ENCODE assay signal across 10 mouse cellular contexts in the genomic region with DNA sequence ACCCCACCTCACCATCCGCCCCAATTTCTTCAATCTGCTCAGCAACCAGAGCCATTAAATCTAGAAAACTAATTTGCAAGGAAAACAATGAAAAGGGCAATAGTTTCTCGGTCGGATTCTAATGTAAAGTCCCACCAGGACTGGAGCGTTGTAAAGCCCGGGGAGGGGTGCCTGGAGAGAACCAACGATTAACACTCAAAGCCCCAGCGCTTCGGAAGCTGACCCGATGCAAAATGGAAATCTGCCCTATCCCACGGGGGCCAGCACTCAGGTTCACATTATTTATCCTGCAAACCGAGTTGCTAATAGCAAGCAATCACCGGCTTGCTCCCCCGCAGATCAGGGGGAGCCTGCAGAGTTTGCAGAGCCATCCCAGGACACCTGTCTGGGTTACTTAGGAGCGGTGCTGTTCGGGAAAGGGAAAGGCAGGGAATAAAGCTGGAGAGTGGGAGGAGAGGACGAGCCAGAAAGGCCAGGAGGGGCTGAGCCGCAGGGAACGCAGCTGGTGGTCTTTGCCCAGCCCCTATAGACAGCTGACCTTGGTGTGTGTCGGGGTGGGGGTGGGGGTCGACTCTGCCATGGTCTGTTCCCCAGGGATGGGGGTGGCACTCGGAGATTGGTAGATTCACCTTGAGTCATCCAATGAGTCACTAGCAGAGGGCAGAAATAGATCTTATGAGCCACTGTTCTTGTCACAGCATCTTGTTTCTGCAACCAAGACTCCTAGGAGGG. TPM values are rescaled to one million over a fixed set of nuclear protein-coding genes. Genes with fewer than 3 reads are reported as not detected.
DNase-seq lines count a peak whose midpoint lies in the region; ATAC-seq and TF ChIP-seq lines count a peak whose summit lies in the region.
"Had no signal": no experiment of that assay in that cellular context is flagged by ENCODE, and none has a peak within 500 bp of the region (broad histone marks: within the 10 kb centered on the region; RNA-seq: fewer than 3 reads in every experiment).

No protein-coding gene starts in this region.

- no peak for ATAC-seq in heart, embryonic 14.5 days (ENCODE audit: insufficient number of reproducible peaks, insufficient read depth, low FRiP score, low read depth)
- ATAC-seq in limb, embryonic 13.5 days (ENCODE audit: low FRiP score, low read depth), result 0 out of 2 replicates have a peak, but pooled peaks have one; percentile 24
- no peak for ATAC-seq in intestine, embryonic 15.5 days

- no peak for TF ChIP-seq POLR2A in heart, adult 2 months (IDR thresholded peaks at IDR 0.05; ENCODE audit: insufficient read depth, low read depth, low read length)

- no peak overlapping the region for H3K9ac ChIP-seq in heart, embryonic 14.5 days (ENCODE audit: low read length)
- no peak overlapping the region for H3K9ac ChIP-seq in heart, adult 2 months (ENCODE audit: low read depth, low read length)
- H3K9ac ChIP-seq in limb, embryonic 13.5 days, result no peak overlapping the region
- no peak overlapping the region for H3K9ac ChIP-seq in intestine, embryonic 15.5 days
- H3K9ac ChIP-seq: limb, embryonic 15.5 days had no signal

- peak overlapping the region; percentile 40 for H3K4me2 ChIP-seq in heart, embryonic 14.5 days (ENCODE audit: low read length)
- H3K4me2 ChIP-seq in limb, embryonic 13.5 days (replicated peaks), result peak overlapping the region; percentile 46
- H3K4me2 ChIP-seq in intestine, embryonic 15.5 days (replicated peaks), result no peak overlapping the region
- H3K4me2 ChIP-seq: limb, embryonic 15.5 days had no signal

- TF ChIP-seq EP300 in heart, adult 2 months (IDR thresholded peaks at IDR 0.05; ENCODE audit: insufficient read depth, low read depth, low read length), result no peak

- H3K79me2 ChIP-seq in heart, adult 2 months (replicated peaks; ENCODE audit: control insufficient read depth, insufficient read depth, low read length), result no peaks in the 10 kb centered on the region

- H3K27me3 ChIP-seq in heart, embryonic 14.5 days (ENCODE audit: control insufficient read depth, insufficient read depth, low read length), result peaks cover 12% of the 10 kb centered on the region; the same call in 1 of the 2 replicates
- H3K27me3 ChIP-seq in heart, adult 2 months (ENCODE audit: control insufficient read depth, insufficient read depth, low read length), result no peaks in the 10 kb centered on the region; the same call in 1 of the 2 replicates
- 0 out of 2 replicates have a peak, but pooled peaks cover 11% of the 10 kb centered on the region for H3K27me3 ChIP-seq in limb, embryonic 13.5 days
- H3K27me3 ChIP-seq in intestine, embryonic 15.5 days (replicated peaks), result no peaks in the 10 kb centered on the region
- H3K27me3 ChIP-seq: limb, embryonic 15.5 days had no signal

- no peak for TF ChIP-seq CTCF in heart, adult 2 months (IDR thresholded peaks at IDR 0.05)

- peaks cover 0 to 4% of the 10 kb centered on the region in 2 experiments; a peak in 1 of 4 replicates for H3K4me1 ChIP-seq in heart, embryonic 14.5 days (ENCODE audit: control insufficient read depth in 2 of 2, insufficient read depth in 2 of 2, low read length in 2 of 2)
- no peaks in the 10 kb centered on the region for H3K4me1 ChIP-seq in heart, adult 2 months (ENCODE audit: control insufficient read depth, insufficient read depth, low read length)
- H3K4me1 ChIP-seq in limb, embryonic 13.5 days, result peaks cover 12% of the 10 kb centered on the region
- H3K4me1 ChIP-seq in intestine, embryonic 15.5 days (replicated peaks), result no peaks in the 10 kb centered on the region

- no peaks in the 10 kb centered on the region for H3K36me3 ChIP-seq in heart, embryonic 14.5 days (ENCODE audit: control insufficient read depth, insufficient read depth, low read length)
- no peaks in the 10 kb centered on the region for H3K36me3 ChIP-seq in heart, adult 2 months (ENCODE audit: control insufficient read depth, insufficient read depth, low read length)
- H3K36me3 ChIP-seq in limb, embryonic 13.5 days, result no peaks in the 10 kb centered on the region
- H3K36me3 ChIP-seq in intestine, embryonic 15.5 days, result no peaks in the 10 kb centered on the region
- H3K36me3 ChIP-seq: limb, embryonic 15.5 days had no signal

- no peak overlapping the region for H3K4me3 ChIP-seq in heart, embryonic 14.5 days (ENCODE audit: control insufficient read depth in 1 of 2, insufficient read depth in 1 of 2, low read depth in 1 of 2, low read length in 2 of 2)
- H3K4me3 ChIP-seq in heart, adult 2 months, result no peak overlapping the region
- H3K4me3 ChIP-seq in limb, embryonic 13.5 days, result no peak overlapping the region
- H3K4me3 ChIP-seq in intestine, embryonic 15.5 days (replicated peaks), result no peak overlapping the region
- H3K4me3 ChIP-seq: limb, embryonic 15.5 days had no signal

- no peak overlapping the region for H3K27ac ChIP-seq in heart, embryonic 14.5 days (replicated peaks in 1 of 2; ENCODE audit: control insufficient read depth in 1 of 2, insufficient read depth in 1 of 2, low read depth in 2 of 2, low read length in 2 of 2)
- H3K27ac ChIP-seq in heart, adult 2 months, result no peak overlapping the region
- H3K27ac ChIP-seq in limb, embryonic 13.5 days, result no peak overlapping the region
- no peak overlapping the region for H3K27ac ChIP-seq in intestine, embryonic 15.5 days
- H3K27ac ChIP-seq: limb, embryonic 15.5 days had no signal

- 6% methylated on average over 21 of the region's 21 CpGs for WGBS in heart, embryonic 14.5 days
- WGBS in heart, adult 2 months, result 15% methylated on average over 21 of the region's 21 CpGs
- WGBS in limb, embryonic 13.5 days, result 2% methylated on average over 21 of the region's 21 CpGs
- 8% methylated on average over 21 of the region's 21 CpGs for WGBS in intestine, embryonic 15.5 days

- intact Hi-C loops in heart, adult 2 months (cut with DNase I), result no loop called here

- no peaks in the 10 kb centered on the region for H3K9me3 ChIP-seq in heart, embryonic 14.5 days (ENCODE audit: control insufficient read depth, low read length)
- H3K9me3 ChIP-seq in limb, embryonic 13.5 days, result no peaks in the 10 kb centered on the region
- no peaks in the 10 kb centered on the region for H3K9me3 ChIP-seq in intestine, embryonic 15.5 days
- H3K9me3 ChIP-seq: limb, embryonic 15.5 days had no signal

- DNase-seq in heart, adult 2 months, result no peak
- peak; percentile 71 for DNase-seq in adrenal gland, adult 2 months
- peak; percentile 12 for DNase-seq in forelimb bud, embryonic 11.5 days (ENCODE audit: low read depth, low spot score)
- peak; percentile 13 for DNase-seq in right cerebral cortex, postnatal 4 days
- DNase-seq in lung, postnatal 10 days, result no peak

RNA-seq across cellular contexts. Expression of a gene that starts 37.5 kb away (rescaled TPM):
- not detected in 2 replicates for polyA plus RNA-seq in heart, embryonic 14.5 days (2014; fragmentation: Nextera tagmentation; extraction: Ambion mirVana)
- total RNA-seq in heart, adult 2 months (2021), result 1 to 10 TPM in 1 of 2 experiments, not detected in 1; 1.9 TPM
- polyA plus RNA-seq in heart, adult 2 months (2012; rRNA removed), result 0.12 TPM in 1 of 2 replicates, not detected in the other
- 1 to 10 TPM in 1 of 2 experiments, under 1 TPM in 1; 0.14 to 3.7 TPM for total RNA-seq in adrenal gland, adult 2 months (2021)
- polyA plus RNA-seq in adrenal gland, adult 2 months (2012; rRNA removed), result not detected in 2 replicates
- polyA plus RNA-seq in limb, embryonic 13.5 days (2015; fragmentation: Nextera tagmentation; extraction: Ambion mirVana), result 0.08 TPM in 1 of 2 replicates, not detected in the other
- 0.14 TPM in 1 of 2 replicates, not detected in the other for polyA plus RNA-seq in intestine, embryonic 15.5 days (2015; fragmentation: Nextera tagmentation; extraction: Ambion mirVana)

RNA-seq across cellular contexts. Expression of a gene that starts 54.4 kb away (rescaled TPM):
- 23.5 and 27.4 TPM in 2 replicates for polyA plus RNA-seq in heart, embryonic 14.5 days (2014; fragmentation: Nextera tagmentation; extraction: Ambion mirVana)
- total RNA-seq in heart, adult 2 months (2021), result 1 to 10 TPM; 5.7 to 6.0 TPM
- polyA plus RNA-seq in heart, adult 2 months (2012; rRNA removed), result 11.7 and 12.8 TPM in 2 replicates
- total RNA-seq in adrenal gland, adult 2 months (2021), result 10 to 100 TPM; 20.2 to 21.5 TPM
- polyA plus RNA-seq in adrenal gland, adult 2 months (2012; rRNA removed), result 15.9 and 16.0 TPM in 2 replicates
- polyA plus RNA-seq in limb, embryonic 13.5 days (2015; fragmentation: Nextera tagmentation; extraction: Ambion mirVana), result 60.8 and 61.0 TPM in 2 replicates
- 45.4 and 47.4 TPM in 2 replicates for polyA plus RNA-seq in intestine, embryonic 15.5 days (2015; fragmentation: Nextera tagmentation; extraction: Ambion mirVana)

RNA-seq across cellular contexts. Expression of a gene that starts 55.8 kb away (rescaled TPM):
- polyA plus RNA-seq in heart, embryonic 14.5 days (2014; fragmentation: Nextera tagmentation; extraction: Ambion mirVana), result not detected in 2 replicates
- total RNA-seq in heart, adult 2 months (2021), result not detected
- polyA plus RNA-seq in heart, adult 2 months (2012; rRNA removed), result not detected in 2 replicates
- not detected for total RNA-seq in adrenal gland, adult 2 months (2021)
- polyA plus RNA-seq in adrenal gland, adult 2 months (2012; rRNA removed), result not detected in 2 replicates
- polyA plus RNA-seq in limb, embryonic 13.5 days (2015; fragmentation: Nextera tagmentation; extraction: Ambion mirVana), result not detected in 2 replicates
- not detected in 2 replicates for polyA plus RNA-seq in intestine, embryonic 15.5 days (2015; fragmentation: Nextera tagmentation; extraction: Ambion mirVana)
- total RNA-seq: adrenal gland, adult 18-20 months had no signal
- polyA plus RNA-seq: limb, embryonic 15.5 days had no signal

Comparison
In these comparisons a context has a peak if more than half of its experiments do, and no peak if none do; other contexts are left out.
1. DNase-seq: peak in adrenal gland, adult 2 months (single experiment), forelimb bud, embryonic 11.5 days (single experiment) and right cerebral cortex, postnatal 4 days (single experiment); none in heart, adult 2 months (0 of 2) and lung, postnatal 10 days (single experiment).